Comparison of ENCODE assay signal across 16 mouse cellular contexts in genomic region chr11:33107540-33107939, GRCm38 (mm10). TPM values are rescaled to one million over a fixed set of nuclear protein-coding genes. Genes with fewer than 3 reads are reported as not detected.
"Had no signal": no experiment of that assay in that cellular context is flagged by ENCODE, and none has a peak within 500 bp of the region (broad histone marks: within the 10 kb centered on the region; RNA-seq: fewer than 3 reads in every experiment).

No protein-coding gene starts in this region.

- DNase-seq: cerebellum, postnatal 10 days; cerebellum, postnatal 14 days; cerebellum, postnatal 25 days; cerebellum, postnatal 36 days; embryo, embryonic 11 days; forebrain, postnatal 0 days; gastrocnemius, adult 2 months; gastrocnemius, postnatal 10 days; gastrocnemius, postnatal 14 days; gastrocnemius, postnatal 25 days; gastrocnemius, postnatal 36 days; heart, adult 11 months; heart, adult 18-20 months; heart, adult 2 months had no signal

RNA-seq across cellular contexts. Expression of gene Fgf18, which starts 39.7 kb away (rescaled TPM):
- total RNA-seq: common myeloid progenitor, adult 5-6 weeks; granulocyte monocyte progenitor cell, adult 5-6 weeks had no signal
